Mouse (Mus musculus): ENCODE data around the gene Cnih1. TPM values are rescaled to one million over a fixed set of nuclear protein-coding genes. Genes with fewer than 3 reads are reported as not detected.
"Not testable (repeated sequence)": the region's sequence is repeated elsewhere in the genome, so short reads cannot be mapped to it uniquely, and the experiment has no call there.

Cnih1 gene
- polyA plus RNA-seq, 1 experiment from 2014 or later, result 204 TPM

GRCm38 (mm10) chr14:46754371-46754770 lies 33.8 kb downstream of the Cnih1 start:
- not testable (repeated sequence) for H3K9me3 ChIP-seq (ENCODE audit: control insufficient read depth, low read length); H3K4me3 ChIP-seq (ENCODE audit: low read length); H3K27ac ChIP-seq (ENCODE audit: low read length); ATAC-seq; H3K9ac ChIP-seq (ENCODE audit: low read depth, low read length); H3K4me2 ChIP-seq (ENCODE audit: low read depth, low read length); H3K36me3 ChIP-seq (ENCODE audit: control insufficient read depth, insufficient read depth, low read length); H3K4me1 ChIP-seq (ENCODE audit: control insufficient read depth, insufficient read depth, low read length); H3K27me3 ChIP-seq (replicated peaks; ENCODE audit: control insufficient read depth, insufficient read depth, low read length)
- WGBS, result 60% methylated on average over 8 of the region's 10 CpGs

GRCm38 (mm10) chr14:46745413-46745812 lies 42.8 kb downstream of the Cnih1 start:
- no peak overlapping the region for H3K27ac ChIP-seq (ENCODE audit: low read length)
- H3K4me1 ChIP-seq (ENCODE audit: control insufficient read depth, insufficient read depth, low read length), result no peaks in the 10 kb centered on the region
- H3K4me3 ChIP-seq (ENCODE audit: low read length), result no peak overlapping the region
- no peak for ATAC-seq
- H3K27me3 ChIP-seq (replicated peaks; ENCODE audit: control insufficient read depth, insufficient read depth, low read length), result no peaks in the 10 kb centered on the region
- H3K36me3 ChIP-seq (ENCODE audit: control insufficient read depth, insufficient read depth, low read length), result no peaks in the 10 kb centered on the region
- H3K9ac ChIP-seq (ENCODE audit: low read depth, low read length), result no peak overlapping the region
- 92% methylated on average over 8 of the region's 8 CpGs for WGBS
- H3K4me2 ChIP-seq (ENCODE audit: low read depth, low read length), result no peak overlapping the region
- H3K9me3 ChIP-seq (ENCODE audit: control insufficient read depth, low read length), result no peaks in the 10 kb centered on the region

- no peak for ATAC-seq
- no peaks in the 10 kb centered on the region for H3K36me3 ChIP-seq (ENCODE audit: control insufficient read depth, insufficient read depth, low read length)
- no peak overlapping the region for H3K9ac ChIP-seq (ENCODE audit: low read depth, low read length)
- H3K9me3 ChIP-seq (ENCODE audit: control insufficient read depth, low read length), result no peaks in the 10 kb centered on the region
- no peaks in the 10 kb centered on the region for H3K4me1 ChIP-seq (ENCODE audit: control insufficient read depth, insufficient read depth, low read length)
- no peak overlapping the region for H3K27ac ChIP-seq (ENCODE audit: low read length)
- H3K4me2 ChIP-seq (ENCODE audit: low read depth, low read length), result no peak overlapping the region
- 88% methylated on average over 2 of the region's 2 CpGs for WGBS
- no peaks in the 10 kb centered on the region for H3K27me3 ChIP-seq (replicated peaks; ENCODE audit: control insufficient read depth, insufficient read depth, low read length)
- H3K4me3 ChIP-seq (ENCODE audit: low read length), result no peak overlapping the region
Measured at GRCm38 (mm10) chr14:46742674-46743073, 45.5 kb downstream of the Cnih1 start.

GRCm38 (mm10) chr14:46737346-46737745 lies 50.9 kb downstream of the Cnih1 start:
- H3K9ac ChIP-seq (ENCODE audit: low read depth, low read length); H3K27ac ChIP-seq (ENCODE audit: low read length); H3K4me3 ChIP-seq (ENCODE audit: low read length); H3K4me1 ChIP-seq (ENCODE audit: control insufficient read depth, insufficient read depth, low read length); H3K9me3 ChIP-seq (ENCODE audit: control insufficient read depth, low read length); ATAC-seq; H3K36me3 ChIP-seq (ENCODE audit: control insufficient read depth, insufficient read depth, low read length); H3K27me3 ChIP-seq (replicated peaks; ENCODE audit: control insufficient read depth, insufficient read depth, low read length); H3K4me2 ChIP-seq (ENCODE audit: low read depth, low read length): not testable (repeated sequence)

- no peak overlapping the region for H3K9ac ChIP-seq (ENCODE audit: low read depth, low read length)
- no peaks in the 10 kb centered on the region for H3K9me3 ChIP-seq (ENCODE audit: control insufficient read depth, low read length)
- WGBS, result 88% methylated on average over 4 of the region's 4 CpGs
- no peaks in the 10 kb centered on the region for H3K4me1 ChIP-seq (ENCODE audit: control insufficient read depth, insufficient read depth, low read length)
- ATAC-seq, result no peak
- no peak overlapping the region for H3K4me2 ChIP-seq (ENCODE audit: low read depth, low read length)
- H3K27me3 ChIP-seq (replicated peaks; ENCODE audit: control insufficient read depth, insufficient read depth, low read length), result no peaks in the 10 kb centered on the region
- H3K27ac ChIP-seq (ENCODE audit: low read length), result no peak overlapping the region
- H3K36me3 ChIP-seq (ENCODE audit: control insufficient read depth, insufficient read depth, low read length), result no peaks in the 10 kb centered on the region
- H3K4me3 ChIP-seq (ENCODE audit: low read length), result no peak overlapping the region
Measured at GRCm38 (mm10) chr14:46736366-46736765, 51.8 kb downstream of the Cnih1 start.

GRCm38 (mm10) chr14:46734761-46735455 lies 53.3 kb downstream of the Cnih1 start:
- 83% methylated on average over 14 of the region's 14 CpGs for WGBS
- no peak overlapping the region for H3K9ac ChIP-seq (ENCODE audit: low read depth, low read length)
- H3K27ac ChIP-seq (ENCODE audit: low read length), result no peak overlapping the region
- H3K4me2 ChIP-seq (ENCODE audit: low read depth, low read length), result no peak overlapping the region
- no peak for ATAC-seq
- H3K36me3 ChIP-seq (ENCODE audit: control insufficient read depth, insufficient read depth, low read length), result no peaks in the 10 kb centered on the region
- H3K9me3 ChIP-seq (ENCODE audit: control insufficient read depth, low read length), result no peaks in the 10 kb centered on the region
- no peaks in the 10 kb centered on the region for H3K27me3 ChIP-seq (replicated peaks; ENCODE audit: control insufficient read depth, insufficient read depth, low read length)
- no peaks in the 10 kb centered on the region for H3K4me1 ChIP-seq (ENCODE audit: control insufficient read depth, insufficient read depth, low read length)
- H3K4me3 ChIP-seq (ENCODE audit: low read length), result no peak overlapping the region

- ATAC-seq, result no peak
- WGBS, result 64% methylated on average over 5 of the region's 5 CpGs
- Histone ChIP-seq H3K9me3 (ENCODE audit: control insufficient read depth, low read length) (no peaks in the 10 kb centered on the region), H3K4me3 (ENCODE audit: low read length) (no peak overlapping the region), H3K27me3 (replicated peaks; ENCODE audit: control insufficient read depth, insufficient read depth, low read length) (no peaks in the 10 kb centered on the region), H3K4me2 (ENCODE audit: low read depth, low read length) (no peak overlapping the region), H3K36me3 (ENCODE audit: control insufficient read depth, insufficient read depth, low read length) (no peaks in the 10 kb centered on the region), H3K4me1 (ENCODE audit: control insufficient read depth, insufficient read depth, low read length) (no peaks in the 10 kb centered on the region), H3K27ac (ENCODE audit: low read length) (no peak overlapping the region), H3K9ac (ENCODE audit: low read depth, low read length) (no peak overlapping the region)
Measured at GRCm38 (mm10) chr14:46734262-46734661, 53.9 kb downstream of the Cnih1 start.

GRCm38 (mm10) chr14:46725743-46726142 lies 62.5 kb downstream of the Cnih1 start:
- Histone ChIP-seq H3K36me3 (ENCODE audit: control insufficient read depth, insufficient read depth, low read length) (no peaks in the 10 kb centered on the region), H3K27ac (ENCODE audit: low read length) (no peak overlapping the region), H3K4me2 (ENCODE audit: low read depth, low read length) (no peak overlapping the region), H3K4me1 (ENCODE audit: control insufficient read depth, insufficient read depth, low read length) (no peaks in the 10 kb centered on the region; the same call in 1 of the 2 replicates), H3K9ac (ENCODE audit: low read depth, low read length) (no peak overlapping the region), H3K4me3 (ENCODE audit: low read length) (no peak overlapping the region), H3K27me3 (replicated peaks; ENCODE audit: control insufficient read depth, insufficient read depth, low read length) (no peaks in the 10 kb centered on the region), H3K9me3 (ENCODE audit: control insufficient read depth, low read length) (no peaks in the 10 kb centered on the region)
- no peak for ATAC-seq
- 43% methylated on average over 3 of the region's 3 CpGs for WGBS
